Comparison of ENCODE assay signal across 20 mouse cellular contexts in genomic region chr15:77078786-77079185, GRCm38 (mm10). TPM values are rescaled to one million over a fixed set of nuclear protein-coding genes. Genes with fewer than 3 reads are reported as not detected.
"Had no signal": no experiment of that assay in that cellular context is flagged by ENCODE, and none has a peak within 500 bp of the region (broad histone marks: within the 10 kb centered on the region; RNA-seq: fewer than 3 reads in every experiment).

No protein-coding gene starts in this region.

- H3K9me3 ChIP-seq: limb, embryonic 13.5 days; liver, embryonic 13.5 days; midbrain, embryonic 10.5 days; neural tube, embryonic 13.5 days; stomach, embryonic 15.5 days had no signal

- H3K9ac ChIP-seq: limb, embryonic 13.5 days; liver, embryonic 13.5 days; lung, embryonic 14.5 days; neural tube, embryonic 13.5 days; stomach, embryonic 15.5 days had no signal

- DNase-seq: kidney, adult 9 months; kidney, postnatal 36 days; left cerebral cortex, postnatal 4 days; liver, embryonic 13.5 days; lung, embryonic 14.5 days; lung, postnatal 10 days; lung, postnatal 4 days; right cerebral cortex, postnatal 14 days; thymus, postnatal 4 days had no signal

- H3K27me3 ChIP-seq: limb, embryonic 13.5 days; liver, embryonic 13.5 days; neural tube, embryonic 13.5 days; stomach, embryonic 15.5 days had no signal

- H3K4me3 ChIP-seq: limb, embryonic 13.5 days; liver, embryonic 13.5 days; midbrain, embryonic 10.5 days; neural tube, embryonic 13.5 days; stomach, embryonic 15.5 days had no signal

- H3K4me1 ChIP-seq: midbrain, embryonic 10.5 days had no signal

- H3K4me2 ChIP-seq: limb, embryonic 13.5 days; liver, embryonic 13.5 days; lung, embryonic 14.5 days; neural tube, embryonic 13.5 days; stomach, embryonic 15.5 days had no signal

- H3K27ac ChIP-seq: kidney, postnatal 0 days; limb, embryonic 13.5 days; liver, embryonic 13.5 days; midbrain, embryonic 10.5 days; neural tube, embryonic 13.5 days; stomach, embryonic 15.5 days had no signal

- ATAC-seq: midbrain, embryonic 16.5 days had no signal

RNA-seq across cellular contexts. Expression of gene Mb, which starts 28.3 kb away (rescaled TPM):
- total RNA-seq: left cerebral cortex, adult 18-20 months; left cerebral cortex, postnatal 10 days; left cerebral cortex, postnatal 4 days; megakaryocyte, adult 5-6 weeks had no signal

RNA-seq across cellular contexts. Expression of gene Apol6, which starts 34.3 kb away (rescaled TPM):
- total RNA-seq: layer of hippocampus, adult 18-20 months; left cerebral cortex, postnatal 4 days; megakaryocyte, adult 5-6 weeks had no signal
- polyA plus RNA-seq: limb, embryonic 13.5 days; midbrain, embryonic 10.5 days; midbrain, embryonic 16.5 days; neural tube, embryonic 13.5 days; stomach, embryonic 15.5 days; thymus, postnatal 0 days had no signal
